Mouse (Mus musculus) thymus, adult 2 months (tissue): ENCODE results near the gene Slmap. TPM values are rescaled to one million over a fixed set of nuclear protein-coding genes. Genes with fewer than 3 reads are reported as not detected.

Experiments
- DNase-seq: peaks from one replicate; pipeline ENCODE4 v3.0.0; 2021
- H3K27ac ChIP-seq: fragments of 200-500 bp; 2 replicates; pipeline ENCODE4 v1.5.1; 2012; ENCODE audit warnings: low read length, control low read depth; ENCODE audit not compliant: control insufficient read depth, insufficient read depth
- H3K27me3 ChIP-seq: fragments of 200-500 bp; 2 replicates; pipeline ENCODE4 v1.6.1; 2012; ENCODE audit warnings: mild to moderate bottlenecking, low read length, moderate library complexity, mixed read lengths; ENCODE audit not compliant: control insufficient read depth, insufficient read depth
- H3K36me3 ChIP-seq: fragments of 200-500 bp; 2 replicates; pipeline ENCODE4 v1.6.1; 2012; ENCODE audit warnings: mild to moderate bottlenecking, low read length, moderate library complexity; ENCODE audit not compliant: control insufficient read depth, insufficient read depth
- H3K4me1 ChIP-seq: fragments of 200-500 bp; replicated peaks from 2 replicates; pipeline ENCODE4 v1.6.1; 2012; ENCODE audit warnings: low read length; ENCODE audit not compliant: control insufficient read depth, insufficient read depth
- H3K4me3 ChIP-seq: fragments of 200-500 bp; 2 replicates; pipeline ENCODE4 v1.5.1; 2012; ENCODE audit warnings: mild to moderate bottlenecking, low read length, control low read depth, moderate library complexity; ENCODE audit not compliant: control insufficient read depth, insufficient read depth
- CTCF ChIP-seq: fragments of 200-500 bp; IDR thresholded peaks from 2 replicates; pipeline ENCODE4 v1.5.1; 2012; ENCODE audit warnings: mild to moderate bottlenecking, control low read depth, low read length, moderate library complexity, borderline replicate concordance; ENCODE audit not compliant: control insufficient read depth, poor library complexity, insufficient read depth; ENCODE audit errors: extremely low read depth
- POLR2A ChIP-seq: fragments of 200-500 bp; IDR thresholded peaks from 2 replicates; pipeline ENCODE4 v1.6.1; 2012; ENCODE audit warnings: mild to moderate bottlenecking, low read length, control low read depth, moderate library complexity; ENCODE audit not compliant: control insufficient read depth, poor library complexity, insufficient read depth; ENCODE audit errors: extremely low read depth
- WGBS: fragments of 180-500 bp; shearing (Covaris S2); methylation state at CpG from one replicate; pipeline ENCODE4 v1.1.7; 2018; 5-methylcytosine and 5-hydroxymethylcytosine counted together
- polyA plus RNA-seq: library from polyadenylated mRNA; depleted of rRNA; stranded (reverse); fragments of >200 nt; gene quantifications from 2 replicates; pipeline ENCODE4 v1.2.3, GENCODE M21; 2012

The Slmap gene
- polyA plus RNA-seq, 1 experiment = 20.9 TPM

DNA sequence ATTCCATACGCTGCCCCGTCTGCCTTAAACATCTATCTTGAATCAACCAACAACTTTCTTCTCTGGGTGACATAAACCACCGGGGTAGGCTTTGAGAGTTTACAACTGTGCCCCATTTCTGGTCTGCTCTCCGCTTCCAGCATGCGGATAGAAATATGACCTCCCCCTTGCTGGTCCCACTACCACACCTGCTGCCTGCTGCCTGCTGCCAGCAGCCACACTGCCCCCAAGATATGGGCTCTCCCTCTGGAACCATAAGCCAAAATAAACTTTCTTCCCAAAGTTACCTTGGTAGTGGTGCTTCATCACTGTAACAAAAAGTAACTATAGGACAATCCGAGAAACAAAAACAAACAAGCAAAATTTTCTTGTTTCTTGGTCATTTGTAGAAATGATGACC, 26.6 kb downstream of the Slmap start:
- TF ChIP-seq CTCF (no peak), POLR2A (no peak)
- Histone ChIP-seq H3K36me3 (no peaks in the 10 kb centered on the region), H3K4me1 (no peaks in the 10 kb centered on the region), H3K27me3 (no peaks in the 10 kb centered on the region), H3K27ac (no peak overlapping the region), H3K4me3 (no peak overlapping the region)
- DNase-seq = no peak
- 98% methylated on average over 6 of the region's 6 CpGs for WGBS

DNA sequence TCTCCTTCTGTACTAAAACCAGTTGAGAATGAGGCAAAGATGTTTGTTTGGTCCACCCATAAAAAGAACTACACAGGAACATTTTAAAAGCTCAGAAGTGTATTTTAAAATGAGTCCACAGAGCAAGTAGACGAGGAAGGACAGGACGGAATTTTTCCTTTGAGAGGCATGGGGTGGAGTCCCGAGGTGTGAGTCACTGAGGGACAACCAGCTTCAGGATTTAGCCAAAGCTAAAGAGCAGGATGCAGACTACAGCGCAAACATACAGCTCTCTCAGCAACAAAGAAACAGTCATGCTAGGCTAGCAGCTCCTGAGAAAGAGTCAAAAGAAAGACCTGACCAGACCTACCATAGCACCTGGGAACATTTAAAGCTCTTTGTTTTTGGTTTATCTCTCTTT, 27.4 kb downstream of the Slmap start:
- Histone ChIP-seq H3K36me3 (no peaks in the 10 kb centered on the region), H3K27me3 (no peaks in the 10 kb centered on the region), H3K27ac (no peak overlapping the region), H3K4me3 (no peak overlapping the region), H3K4me1 (no peaks in the 10 kb centered on the region)
- TF ChIP-seq CTCF (no peak), POLR2A (no peak)
- WGBS = 95% methylated on average over 4 of the region's 4 CpGs
- no peak for DNase-seq

DNA sequence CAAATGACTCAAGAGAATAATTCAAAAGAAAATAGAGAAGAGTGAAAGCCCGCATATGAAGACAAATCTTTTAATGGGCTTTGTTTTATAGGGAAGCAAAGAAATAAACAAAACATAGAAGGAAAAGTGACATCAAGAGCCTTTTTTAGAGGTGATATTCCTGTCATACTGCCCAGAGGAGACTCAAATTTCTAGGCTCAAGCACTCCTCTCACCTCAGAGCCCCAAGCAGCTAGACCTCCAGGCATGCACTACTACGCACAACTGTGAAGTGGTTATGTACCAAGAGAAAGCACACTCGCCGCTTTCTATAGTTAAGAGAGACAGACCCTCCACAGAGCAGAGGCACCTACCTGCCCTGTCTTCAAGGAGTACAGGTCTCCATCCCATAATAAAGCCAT, 30.2 kb downstream of the Slmap start:
- Histone ChIP-seq H3K4me1 (no peaks in the 10 kb centered on the region), H3K36me3 (no peaks in the 10 kb centered on the region), H3K27me3 (no peaks in the 10 kb centered on the region), H3K27ac (no peak overlapping the region), H3K4me3 (no peak overlapping the region)
- no peak for TF ChIP-seq CTCF
- TF ChIP-seq POLR2A = no peak
- DNase-seq = no peak
- 97% methylated on average over 4 of the region's 4 CpGs for WGBS

DNA sequence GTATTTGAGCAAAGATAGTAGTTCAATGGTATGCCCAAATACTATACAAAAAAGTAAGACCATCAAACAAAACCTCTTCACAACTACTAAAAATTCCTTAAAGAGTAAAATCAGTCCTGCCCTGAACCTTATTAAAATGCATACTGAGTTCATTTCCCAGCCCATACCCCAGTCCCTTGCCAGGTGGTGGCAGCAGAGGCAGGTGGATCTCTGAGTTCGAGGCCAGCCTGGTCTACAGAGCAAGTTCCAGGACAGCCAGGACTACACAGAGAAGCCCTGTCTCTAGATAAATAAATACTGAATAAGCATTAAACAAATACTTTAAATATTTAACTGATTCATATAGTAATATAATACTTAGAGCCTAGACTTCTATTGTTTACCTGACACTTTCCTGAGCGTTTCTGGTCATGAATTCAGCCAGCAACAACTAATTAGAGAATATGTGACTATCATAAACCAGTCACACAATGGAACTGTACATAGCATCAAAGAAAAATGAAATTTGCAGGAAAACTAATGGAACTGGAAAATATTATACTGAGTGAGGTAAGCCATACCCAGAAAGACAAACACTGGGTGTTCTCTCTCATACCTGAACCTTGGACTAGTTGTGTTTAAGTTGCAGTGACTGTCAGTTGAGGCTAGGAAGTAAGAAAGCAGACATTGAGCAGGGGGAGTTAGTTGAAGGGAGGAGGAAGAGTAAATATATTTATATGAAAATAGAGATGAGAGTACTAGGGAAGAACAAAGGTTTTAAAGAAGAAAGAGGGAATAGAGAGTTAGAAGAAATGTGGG, 34.4 kb downstream of the Slmap start:
- H3K4me1 ChIP-seq = no peaks in the 10 kb centered on the region
- no peaks in the 10 kb centered on the region for H3K27me3 ChIP-seq
- H3K36me3 ChIP-seq = no peaks in the 10 kb centered on the region
- no peak overlapping the region for H3K27ac ChIP-seq
- 93% methylated on average over 2 of the region's 2 CpGs for WGBS
- no peak overlapping the region for H3K4me3 ChIP-seq
- TF ChIP-seq POLR2A (no peak), CTCF (no peak)
- no peak for DNase-seq

DNA sequence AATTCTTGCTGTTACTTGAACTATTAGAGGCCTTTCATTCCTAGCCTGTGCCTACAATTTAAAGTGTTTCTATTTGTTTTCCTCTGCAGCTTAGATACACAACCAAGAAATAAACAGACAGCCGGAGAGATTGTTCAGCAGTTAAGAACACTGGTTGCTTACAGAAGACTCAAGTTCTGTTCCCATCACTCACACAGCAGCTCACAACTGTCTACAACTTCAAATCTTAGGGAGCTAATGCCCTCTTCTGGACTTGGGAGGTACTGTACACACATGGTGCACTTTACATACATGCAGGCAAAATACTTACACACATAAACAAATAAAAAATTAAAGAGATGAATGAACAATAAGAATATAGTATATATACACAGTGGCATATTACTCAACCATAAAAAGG, 39.7 kb downstream of the Slmap start:
- Histone ChIP-seq H3K27me3 (no peaks in the 10 kb centered on the region), H3K36me3 (no peaks in the 10 kb centered on the region), H3K4me1 (no peaks in the 10 kb centered on the region), H3K4me3 (no peak overlapping the region), H3K27ac (no peak overlapping the region)
- DNase-seq = no peak
- 98% methylated on average over 1 of the region's 1 CpGs for WGBS
- TF ChIP-seq POLR2A = no peak
- TF ChIP-seq CTCF = no peak

DNA sequence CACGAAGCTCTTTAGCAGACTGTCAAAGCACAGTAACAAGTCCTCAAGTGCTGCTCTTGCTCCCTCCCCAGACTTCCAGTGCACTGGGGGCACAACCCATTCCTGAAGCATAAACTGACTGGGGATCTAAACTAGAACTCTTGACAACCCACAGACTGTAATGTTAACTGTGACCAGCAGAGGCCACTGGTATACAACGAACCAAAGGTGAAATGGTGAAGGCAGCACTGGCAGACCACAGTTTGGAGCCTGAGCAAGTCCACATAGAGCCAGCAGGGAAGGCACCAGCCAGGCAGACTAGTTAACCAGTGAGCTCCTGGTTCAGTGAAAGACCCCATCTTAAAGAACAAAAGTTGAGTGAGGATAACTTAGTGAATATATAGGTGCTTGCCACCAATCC, 43.6 kb downstream of the Slmap start:
- WGBS = 26% methylated on average over 2 of the region's 2 CpGs
- no peaks in the 10 kb centered on the region for H3K4me1 ChIP-seq
- TF ChIP-seq CTCF = no peak
- H3K27ac ChIP-seq = no peak overlapping the region
- H3K36me3 ChIP-seq = no peaks in the 10 kb centered on the region
- no peaks in the 10 kb centered on the region for H3K27me3 ChIP-seq
- DNase-seq = peak; percentile 77
- H3K4me3 ChIP-seq = no peak overlapping the region

DNA sequence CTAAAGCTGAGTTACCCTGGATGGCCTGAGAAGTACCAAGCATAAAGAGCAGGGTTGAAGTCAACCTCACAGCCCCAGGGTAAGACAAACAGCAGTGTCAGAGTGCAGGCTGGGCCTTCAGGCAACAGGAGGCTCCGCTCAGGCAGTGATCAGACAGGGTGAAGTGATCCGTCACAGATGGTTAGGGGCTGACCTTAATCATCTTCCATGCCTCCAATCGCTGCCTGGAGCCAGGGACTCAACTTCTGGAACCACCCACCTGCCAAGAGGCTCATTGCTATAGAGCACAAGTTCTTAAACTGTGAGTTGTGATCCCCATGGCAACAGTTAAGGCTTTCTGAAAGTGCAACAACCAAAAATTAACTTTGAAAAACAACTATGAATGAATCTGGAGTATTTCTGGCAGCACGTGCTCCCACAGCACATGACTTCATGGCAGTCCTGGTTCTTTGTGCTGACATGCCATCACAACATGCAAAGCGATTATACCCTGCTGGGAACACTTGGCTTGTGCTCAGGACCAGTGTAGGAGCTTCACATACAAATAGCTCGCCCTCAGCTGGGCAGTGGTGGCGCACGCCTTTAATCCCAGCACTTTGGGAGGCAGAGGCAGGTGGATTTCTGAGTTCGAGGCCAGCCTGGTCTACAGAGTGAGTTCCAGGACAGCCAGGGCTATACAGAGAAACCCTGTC, 46.3 kb downstream of the Slmap start:
- no peak overlapping the region for H3K27ac ChIP-seq
- no peaks in the 10 kb centered on the region for H3K27me3 ChIP-seq
- DNase-seq = no peak
- TF ChIP-seq POLR2A (no peak), CTCF (no peak)
- H3K36me3 ChIP-seq = no peaks in the 10 kb centered on the region
- no peaks in the 10 kb centered on the region for H3K4me1 ChIP-seq
- no peak overlapping the region for H3K4me3 ChIP-seq
- WGBS = 94% methylated on average over 9 of the region's 9 CpGs
